Mouse (Mus musculus): ENCODE measurements around the gene Cxxc4. TPM values are rescaled to one million over a fixed set of nuclear protein-coding genes. Genes with fewer than 3 reads are reported as not detected.

The Cxxc4 gene
- polyA plus RNA-seq, 1 experiment, result 0.12 TPM

DNA sequence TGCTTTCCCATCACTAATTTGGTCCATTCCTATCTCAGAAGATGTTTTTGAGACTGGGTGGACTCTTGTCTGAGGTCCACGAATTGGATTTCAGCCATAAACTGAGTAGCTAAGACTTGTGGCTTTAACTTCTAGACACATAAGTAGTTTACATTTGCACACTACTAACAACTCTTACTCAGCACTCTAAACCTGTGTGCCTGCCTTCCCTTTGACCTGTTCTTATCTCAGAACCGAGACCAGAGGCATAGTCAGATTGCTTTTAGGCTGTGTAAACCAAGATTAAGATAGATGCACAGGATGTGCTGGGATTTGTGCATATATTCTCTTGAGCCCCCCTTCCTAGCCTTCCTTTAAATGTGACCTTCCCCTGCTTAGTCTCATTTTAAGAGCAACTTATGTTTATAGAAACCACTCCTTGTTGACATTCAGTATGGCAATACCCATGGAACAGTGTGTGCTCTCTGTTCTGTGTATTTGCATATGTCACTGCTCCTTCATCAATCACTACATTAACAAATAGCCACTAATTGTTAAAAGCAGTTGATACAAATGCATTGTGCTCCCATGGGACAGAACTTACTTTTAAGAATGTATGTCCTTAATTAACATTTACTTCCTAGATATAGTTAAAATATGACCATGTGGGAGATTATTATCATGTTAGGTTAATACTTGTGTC, 7.0 kb downstream of the Cxxc4 start:
- TF ChIP-seq GATA1 (IDR thresholded peaks at IDR 0.05; ENCODE audit: borderline replicate concordance, low read length) (no peak), FLI1 (IDR thresholded peaks at IDR 0.05; ENCODE audit: low read length) (no peak)
- peaks cover 41% of the 10 kb centered on the region for H3K27me3 ChIP-seq (replicated peaks)
- H3K36me3 ChIP-seq (replicated peaks; ENCODE audit: low read length), result no peaks in the 10 kb centered on the region
- peaks cover 23% of the 10 kb centered on the region for H3K4me1 ChIP-seq
- no peaks in the 10 kb centered on the region for H3K9me3 ChIP-seq
- H3K4me3 ChIP-seq (replicated peaks), result no peak overlapping the region

DNA sequence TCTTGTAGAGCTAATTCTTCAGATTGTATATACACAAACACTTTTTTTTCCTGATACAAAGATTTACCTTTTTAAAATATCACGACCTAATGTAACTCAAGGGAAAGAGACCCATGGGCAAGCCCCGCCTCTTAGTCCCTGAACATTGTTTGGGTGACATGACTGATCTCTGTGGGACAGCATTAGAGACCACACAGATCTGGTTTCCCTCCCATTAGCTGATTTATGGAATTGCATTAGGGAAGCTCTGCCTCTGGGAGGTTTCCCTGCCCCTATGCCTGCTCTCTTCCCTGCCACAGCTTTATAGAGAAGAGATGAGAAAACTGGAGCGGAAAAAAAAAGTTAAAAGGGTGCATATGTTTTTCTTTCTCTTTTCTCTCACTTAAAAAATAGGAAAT, 7.6 kb downstream of the Cxxc4 start:
- TF ChIP-seq FLI1 (IDR thresholded peaks at IDR 0.05; ENCODE audit: low read length), result no peak
- Histone ChIP-seq H3K4me3 (replicated peaks) (no peak overlapping the region), H3K27me3 (replicated peaks) (peaks cover 36% of the 10 kb centered on the region), H3K4me1 (peaks cover 18% of the 10 kb centered on the region), H3K36me3 (replicated peaks; ENCODE audit: low read length) (no peaks in the 10 kb centered on the region), H3K9me3 (no peaks in the 10 kb centered on the region)

- no peaks in the 10 kb centered on the region for H3K36me3 ChIP-seq (replicated peaks; ENCODE audit: low read length)
- no peaks in the 10 kb centered on the region for H3K9me3 ChIP-seq
- no peak overlapping the region for H3K4me3 ChIP-seq (replicated peaks)
- H3K27me3 ChIP-seq (replicated peaks), result no peaks in the 10 kb centered on the region
- no peaks in the 10 kb centered on the region for H3K4me1 ChIP-seq
- TF ChIP-seq FLI1 (IDR thresholded peaks at IDR 0.05; ENCODE audit: low read length), result no peak
- no peak for TF ChIP-seq GATA1 (IDR thresholded peaks at IDR 0.05; ENCODE audit: borderline replicate concordance, low read length)
Measured at GRCm38 (mm10) chr3:134254221-134254620, 17.9 kb downstream of the Cxxc4 start.

DNA sequence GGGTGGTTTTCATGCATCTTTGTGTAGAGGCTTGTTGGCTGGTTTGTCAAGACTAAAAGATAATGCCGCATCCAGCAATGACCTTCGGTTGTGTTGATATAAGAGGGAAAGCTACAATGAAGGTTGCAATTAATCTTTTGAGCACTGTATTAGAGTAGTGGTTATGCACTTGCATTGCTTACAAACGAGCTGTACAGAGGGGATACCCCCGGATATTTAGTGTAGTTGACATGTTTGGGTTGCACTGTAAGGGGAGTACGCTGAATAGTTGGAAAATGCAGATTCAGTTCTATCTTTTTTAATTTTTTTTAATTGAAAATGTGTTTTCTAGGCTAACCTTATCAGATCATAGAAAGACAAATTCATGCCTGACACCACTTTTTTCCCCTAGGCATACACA, 22.4 kb downstream of the Cxxc4 start:
- no peaks in the 10 kb centered on the region for H3K36me3 ChIP-seq (replicated peaks; ENCODE audit: low read length)
- no peaks in the 10 kb centered on the region for H3K27me3 ChIP-seq (replicated peaks)
- no peak overlapping the region for H3K4me3 ChIP-seq (replicated peaks)
- TF ChIP-seq FLI1 (IDR thresholded peaks at IDR 0.05; ENCODE audit: low read length), result no peak
- no peak for TF ChIP-seq GATA1 (IDR thresholded peaks at IDR 0.05; ENCODE audit: borderline replicate concordance, low read length)
- H3K9me3 ChIP-seq, result no peaks in the 10 kb centered on the region
- no peaks in the 10 kb centered on the region for H3K4me1 ChIP-seq

- no peak overlapping the region for H3K4me3 ChIP-seq (replicated peaks)
- no peaks in the 10 kb centered on the region for H3K4me1 ChIP-seq
- H3K9me3 ChIP-seq, result no peaks in the 10 kb centered on the region
- H3K36me3 ChIP-seq (replicated peaks; ENCODE audit: low read length), result no peaks in the 10 kb centered on the region
- no peaks in the 10 kb centered on the region for H3K27me3 ChIP-seq (replicated peaks)
- TF ChIP-seq FLI1 (IDR thresholded peaks at IDR 0.05; ENCODE audit: low read length) (no peak), GATA1 (IDR thresholded peaks at IDR 0.05; ENCODE audit: borderline replicate concordance, low read length) (no peak)
Measured at GRCm38 (mm10) chr3:134259300-134259699, 23.0 kb downstream of the Cxxc4 start.

GRCm38 (mm10) chr3:134279655-134280054, 43.4 kb downstream of the Cxxc4 start:
- H3K4me3 ChIP-seq (replicated peaks), result no peak overlapping the region
- H3K9me3 ChIP-seq, result no peaks in the 10 kb centered on the region
- H3K36me3 ChIP-seq (replicated peaks; ENCODE audit: low read length), result no peaks in the 10 kb centered on the region
- no peak for TF ChIP-seq GATA1 (IDR thresholded peaks at IDR 0.05; ENCODE audit: borderline replicate concordance, low read length)
- no peak for TF ChIP-seq FLI1 (IDR thresholded peaks at IDR 0.05; ENCODE audit: low read length)
- peaks cover 3% of the 10 kb centered on the region; the same call in 1 of the 2 replicates for H3K4me1 ChIP-seq
- H3K27me3 ChIP-seq (replicated peaks), result no peaks in the 10 kb centered on the region

GRCm38 (mm10) chr3:134281527-134282370, 45.5 kb downstream of the Cxxc4 start:
- H3K36me3 ChIP-seq (replicated peaks; ENCODE audit: low read length), result no peaks in the 10 kb centered on the region
- no peaks in the 10 kb centered on the region for H3K27me3 ChIP-seq (replicated peaks)
- H3K9me3 ChIP-seq, result no peaks in the 10 kb centered on the region
- TF ChIP-seq FLI1 (IDR thresholded peaks at IDR 0.05; ENCODE audit: low read length) (no peak), GATA1 (IDR thresholded peaks at IDR 0.05; ENCODE audit: borderline replicate concordance, low read length) (no peak)
- H3K4me1 ChIP-seq, result peaks cover 3% of the 10 kb centered on the region; the same call in 1 of the 2 replicates
- no peak overlapping the region for H3K4me3 ChIP-seq (replicated peaks)

- Histone ChIP-seq H3K4me3 (replicated peaks) (no peak overlapping the region), H3K4me1 (no peaks in the 10 kb centered on the region), H3K27me3 (replicated peaks) (no peaks in the 10 kb centered on the region), H3K9me3 (no peaks in the 10 kb centered on the region), H3K36me3 (replicated peaks; ENCODE audit: low read length) (no peaks in the 10 kb centered on the region)
- TF ChIP-seq FLI1 (IDR thresholded peaks at IDR 0.05; ENCODE audit: low read length) (no peak), GATA1 (IDR thresholded peaks at IDR 0.05; ENCODE audit: borderline replicate concordance, low read length) (no peak)
Measured at GRCm38 (mm10) chr3:134295217-134295616, 58.9 kb downstream of the Cxxc4 start.

DNA sequence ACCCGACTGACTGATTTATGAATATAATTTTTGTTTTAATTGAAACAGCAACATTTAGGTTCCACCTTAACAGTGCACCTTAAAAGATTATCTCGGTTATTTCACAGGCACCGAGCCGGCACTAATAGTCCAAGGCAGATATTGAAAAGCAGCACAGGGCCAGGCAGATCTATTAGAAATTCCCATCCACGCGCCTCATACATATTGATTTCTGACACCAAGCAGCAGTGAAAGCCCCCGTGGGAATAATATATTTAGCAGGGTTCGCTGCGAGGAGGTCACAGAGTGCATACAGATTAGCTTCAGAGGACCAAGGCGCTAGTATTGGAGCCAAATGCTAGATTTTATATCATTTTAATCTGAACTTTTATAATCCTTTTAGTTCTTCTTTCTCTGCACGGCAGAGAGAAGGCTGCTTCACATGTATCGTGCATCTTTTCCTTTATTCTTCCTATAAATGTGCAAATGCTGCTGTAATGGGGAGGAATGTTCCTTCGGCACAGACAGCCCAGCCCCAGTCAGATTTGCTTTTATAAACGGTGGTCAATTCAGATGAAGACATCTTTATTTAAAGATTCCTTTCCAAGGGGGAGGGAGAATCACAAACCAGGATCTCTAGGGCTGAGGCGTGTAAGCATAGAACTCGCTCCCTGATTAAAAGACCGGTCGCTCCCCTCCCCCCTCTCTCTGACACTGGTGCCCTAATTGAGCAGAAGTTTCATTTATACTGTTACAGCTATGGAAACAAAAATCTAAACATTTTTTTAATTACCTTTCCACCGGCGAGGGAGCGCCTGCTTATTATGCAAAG, 66.6 kb downstream of the Cxxc4 start:
- TF ChIP-seq GATA1 (IDR thresholded peaks at IDR 0.05; ENCODE audit: borderline replicate concordance, low read length), result no peak
- TF ChIP-seq FLI1 (IDR thresholded peaks at IDR 0.05; ENCODE audit: low read length), result no peak
- H3K36me3 ChIP-seq (replicated peaks; ENCODE audit: low read length), result no peaks in the 10 kb centered on the region
- no peak overlapping the region for H3K4me3 ChIP-seq (replicated peaks)
- no peaks in the 10 kb centered on the region for H3K9me3 ChIP-seq
- no peaks in the 10 kb centered on the region for H3K4me1 ChIP-seq
- no peaks in the 10 kb centered on the region for H3K27me3 ChIP-seq (replicated peaks)

DNA sequence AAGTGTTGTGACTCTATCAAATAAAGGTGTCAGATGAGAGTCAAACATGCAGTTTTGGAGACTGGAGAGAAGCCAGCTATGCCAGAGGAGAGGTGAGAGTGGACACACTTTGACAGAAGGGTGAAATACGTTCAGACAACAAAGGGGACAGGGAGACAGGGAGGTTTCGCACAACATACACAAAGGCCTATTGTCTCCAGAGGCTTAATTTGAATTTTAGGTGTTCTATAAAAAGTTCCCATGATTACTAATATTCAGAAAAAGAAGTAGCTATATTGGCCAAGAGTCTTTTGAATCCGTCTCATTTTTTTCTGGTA, 67.2 kb downstream of the Cxxc4 start:
- Histone ChIP-seq H3K4me1 (no peaks in the 10 kb centered on the region), H3K36me3 (replicated peaks; ENCODE audit: low read length) (no peaks in the 10 kb centered on the region), H3K4me3 (replicated peaks) (no peak overlapping the region), H3K9me3 (no peaks in the 10 kb centered on the region), H3K27me3 (replicated peaks) (no peaks in the 10 kb centered on the region)
- TF ChIP-seq FLI1 (IDR thresholded peaks at IDR 0.05; ENCODE audit: low read length) (no peak), GATA1 (IDR thresholded peaks at IDR 0.05; ENCODE audit: borderline replicate concordance, low read length) (no peak)

Data from megakaryocyte, embryonic 14.5 days (primary cell).